Mouse (Mus musculus) layer of hippocampus, postnatal 36 days (tissue): ENCODE data around the gene Nppb. TPM values are rescaled to one million over a fixed set of nuclear protein-coding genes. Genes with fewer than 3 reads are reported as not detected.

Experiments
- DNase-seq, 2 experiments: peaks; one replicate each; pipeline ENCODE4 v3.0.0; 2022
- total RNA-seq, 2 experiments: library from RNA; stranded (reverse); gene quantifications; 2 replicates each; pipeline ENCODE4 v1.2.3; 2021

Gene Nppb
- not detected for total RNA-seq

- DNase-seq: no peak
Measured at GRCm38 (mm10) chr4:147985205-147986132, at the start of gene Nppb. Gene Nppb, plus strand, starts transcription at chr4:147985788.

- DNase-seq: no peak
Measured at GRCm38 (mm10) chr4:147935904-147936303, 49.7 kb upstream of the Nppb start.

DNA sequence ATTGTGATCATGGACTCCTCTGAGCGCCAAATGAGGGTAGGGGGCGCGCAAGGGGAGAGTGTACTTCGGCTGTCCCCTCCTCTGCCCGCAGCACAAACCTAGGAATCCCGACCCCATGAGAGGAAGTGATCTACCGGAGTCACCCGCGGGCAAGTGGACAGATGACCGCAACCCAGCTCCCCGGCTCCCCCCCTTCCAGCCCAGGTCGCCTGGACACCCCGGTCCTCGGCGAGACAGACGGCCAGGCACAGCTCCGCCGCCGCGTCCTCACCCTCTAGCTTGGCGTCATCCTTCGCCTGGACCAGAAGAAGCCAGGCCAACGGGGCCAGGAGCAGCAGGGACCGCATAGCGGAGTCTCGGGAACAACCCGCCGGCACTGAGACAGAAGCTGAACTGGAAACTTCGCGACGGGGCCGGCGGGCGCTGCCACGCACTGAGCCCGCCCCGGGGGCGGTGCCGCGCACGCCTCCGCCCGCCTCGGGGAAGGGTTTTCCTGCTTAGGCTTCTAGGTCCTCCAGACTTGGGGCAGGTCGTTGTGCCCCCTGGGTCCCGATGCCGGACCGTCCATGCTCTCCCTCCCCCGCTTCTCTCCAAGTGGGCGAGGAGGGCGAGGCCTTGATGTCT lies 49.1 kb upstream of the Nppb start, which contains the start of gene Plod1:
TSS of gene Plod1 (minus strand) at position 437 of the 624 bp plus-strand sequence.
- DNase-seq: peak; percentile 81

- no peak for DNase-seq
Measured at GRCm38 (mm10) chr4:147937021-147937420, 48.6 kb upstream of the Nppb start.

DNA sequence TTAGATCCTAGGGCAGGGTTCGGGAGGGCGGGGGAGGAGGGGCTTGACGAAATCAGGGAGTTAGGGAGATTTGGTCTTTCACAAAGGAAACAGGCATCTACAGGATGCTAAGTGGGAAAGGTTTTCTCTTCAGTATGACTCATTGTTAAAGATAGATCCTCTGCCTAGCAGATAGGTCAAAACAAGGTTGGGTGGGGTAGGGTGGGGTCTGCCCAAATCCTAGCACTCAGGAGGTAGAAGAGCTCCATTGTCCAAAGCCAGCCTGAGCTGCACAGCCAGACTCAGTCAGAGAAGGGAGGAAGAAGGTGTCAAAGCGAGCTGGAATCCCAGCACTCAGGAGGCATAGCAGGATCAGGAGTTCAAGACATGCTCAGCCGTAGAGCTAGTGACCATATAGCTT lies 48.1 kb upstream of the Nppb start:
- DNase-seq: no peak

DNA sequence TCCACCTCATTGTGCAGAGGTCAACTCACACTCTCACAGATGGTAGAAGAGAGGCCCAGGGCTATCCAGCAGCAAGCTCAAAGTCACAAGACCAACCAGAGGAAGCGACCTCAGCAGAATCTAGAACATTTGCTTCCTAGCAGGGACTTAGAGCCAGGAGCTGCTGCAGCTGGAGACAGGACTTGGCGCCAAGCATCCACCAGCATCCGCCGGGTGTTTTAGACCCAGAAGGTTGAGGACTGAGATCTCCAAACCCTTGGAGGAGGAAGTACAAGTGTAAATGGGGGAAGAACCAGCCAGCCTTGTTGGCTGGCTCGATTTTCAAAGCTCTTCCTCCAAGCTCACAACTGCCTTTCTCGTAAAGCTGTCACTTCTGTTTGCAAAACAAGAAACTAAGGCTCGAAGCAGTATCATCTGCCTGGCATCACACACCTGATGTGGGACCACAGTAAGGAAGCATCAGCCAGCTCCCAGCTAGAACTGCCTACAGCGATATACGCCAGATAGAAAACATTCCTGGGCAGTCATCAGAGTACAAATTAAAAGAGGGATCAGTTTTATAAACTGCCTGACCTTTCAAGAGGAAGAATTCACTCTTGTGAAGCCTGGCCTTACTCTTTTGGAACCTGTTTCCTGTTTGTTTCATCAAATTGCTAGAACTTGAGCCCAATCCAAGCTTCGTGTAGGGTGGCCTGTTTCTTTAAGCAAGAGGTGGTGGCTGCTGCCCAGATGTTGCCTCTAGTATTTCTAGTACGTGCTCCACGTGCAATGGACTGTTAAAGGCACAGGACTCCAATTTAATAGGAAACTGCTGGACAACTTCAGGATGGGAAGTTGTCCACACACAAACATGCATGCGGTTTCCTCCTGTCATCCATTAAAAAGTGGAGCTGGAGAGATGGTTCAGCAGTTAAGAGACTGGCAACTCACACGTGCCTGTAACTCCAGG lies 47.2 kb upstream of the Nppb start:
- DNase-seq: no peak

GRCm38 (mm10) chr4:147940111-147940510 lies 45.5 kb upstream of the Nppb start:
- DNase-seq: no peak

GRCm38 (mm10) chr4:147940576-147941044 lies 45.0 kb upstream of the Nppb start, which contains the start of gene 2510039O18Rik:
Gene 2510039O18Rik, plus strand, starts transcription at chr4:147940895.
- DNase-seq: peak; percentile 77 to 80

- DNase-seq: peak in 1 of 2 experiments; percentile 36
Measured at GRCm38 (mm10) chr4:147941045-147942020, 44.3 kb upstream of the Nppb start.

GRCm38 (mm10) chr4:147943005-147943404 lies 42.6 kb upstream of the Nppb start:
- no peak for DNase-seq

GRCm38 (mm10) chr4:147947511-147947910 lies 38.1 kb upstream of the Nppb start:
- DNase-seq: no peak

DNA sequence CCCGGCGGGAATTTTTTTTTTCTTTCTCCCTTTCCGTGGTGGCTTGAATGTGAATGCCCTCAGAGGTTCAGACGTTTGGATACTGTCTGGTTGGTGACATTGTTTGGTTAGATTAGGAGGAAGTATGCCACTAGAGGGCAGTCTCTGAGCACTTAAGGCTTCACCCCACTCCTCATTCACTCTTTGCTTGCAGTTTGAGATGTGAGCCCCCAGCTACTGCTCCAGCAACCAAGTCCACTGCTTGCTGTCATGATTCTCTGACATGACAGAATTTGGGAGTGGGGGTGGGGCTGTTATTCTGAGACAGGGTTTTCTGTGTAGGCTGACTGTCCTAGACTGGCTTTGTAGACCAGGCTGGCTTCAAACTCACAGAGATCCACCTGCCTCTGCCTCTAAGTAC lies 32.0 kb upstream of the Nppb start:
- no peak for DNase-seq

DNA sequence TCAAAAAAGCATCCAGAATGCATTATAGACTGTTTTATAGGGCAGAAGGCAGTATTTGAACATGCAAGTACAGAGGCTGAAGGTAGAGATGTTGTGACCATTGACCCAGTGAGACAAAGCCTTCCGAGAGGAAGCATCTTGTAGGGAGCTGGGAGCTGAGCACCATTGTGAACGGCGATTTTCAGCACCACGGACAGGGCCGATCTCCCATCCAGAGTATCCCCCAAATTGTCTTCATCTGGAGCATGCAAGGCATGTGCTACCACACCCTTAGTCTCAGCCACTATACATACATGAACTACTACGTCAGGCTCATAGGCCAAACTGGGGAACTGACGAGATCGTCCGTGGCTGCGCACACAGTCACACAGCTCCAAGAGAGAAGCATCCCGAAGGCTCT lies 28.4 kb upstream of the Nppb start:
- no peak for DNase-seq

DNA sequence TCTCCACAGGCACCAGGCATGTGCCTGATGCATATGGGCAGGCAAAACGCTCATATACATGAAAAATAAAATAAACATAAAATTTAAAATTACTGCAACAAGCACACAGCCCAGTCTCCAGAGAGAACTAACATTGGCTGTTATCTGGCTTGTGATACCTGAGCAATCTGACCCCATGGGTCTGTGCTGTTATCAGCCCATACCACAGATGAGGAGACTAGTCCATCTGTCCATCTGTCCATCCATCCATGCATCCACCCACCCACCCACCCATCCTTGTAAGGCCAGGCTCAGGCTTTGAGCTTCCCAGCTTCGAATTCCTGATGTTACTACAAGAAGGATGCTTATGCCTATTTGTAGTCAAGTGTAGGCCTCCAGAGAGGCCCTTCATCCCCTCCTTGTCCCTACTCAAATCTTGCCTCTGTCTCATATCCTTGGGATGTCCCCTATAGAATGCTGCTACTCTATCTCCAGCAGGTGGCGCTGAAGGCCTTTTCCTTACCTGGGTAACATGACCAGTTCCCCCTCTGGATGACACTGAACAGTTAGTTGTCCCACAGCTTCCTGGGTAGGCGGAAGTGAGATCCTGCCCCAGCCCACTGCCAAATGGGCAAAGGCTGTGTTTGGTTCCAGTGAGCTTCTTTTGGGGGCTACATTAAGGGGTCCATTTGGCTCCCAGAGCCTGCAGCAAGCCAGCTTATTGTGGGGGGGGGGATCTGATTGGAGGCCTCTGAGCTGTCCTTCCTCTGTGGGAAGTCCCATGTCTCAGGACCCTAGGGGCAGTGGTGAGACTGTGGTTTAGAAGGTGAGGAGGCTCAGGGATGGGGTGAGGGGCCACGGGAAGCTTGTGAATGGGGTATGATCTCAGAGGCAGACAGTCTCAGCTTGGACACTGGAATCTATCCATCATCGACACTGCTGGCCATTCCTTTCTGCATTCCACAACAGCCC lies 25.4 kb upstream of the Nppb start:
- no peak for DNase-seq

DNA sequence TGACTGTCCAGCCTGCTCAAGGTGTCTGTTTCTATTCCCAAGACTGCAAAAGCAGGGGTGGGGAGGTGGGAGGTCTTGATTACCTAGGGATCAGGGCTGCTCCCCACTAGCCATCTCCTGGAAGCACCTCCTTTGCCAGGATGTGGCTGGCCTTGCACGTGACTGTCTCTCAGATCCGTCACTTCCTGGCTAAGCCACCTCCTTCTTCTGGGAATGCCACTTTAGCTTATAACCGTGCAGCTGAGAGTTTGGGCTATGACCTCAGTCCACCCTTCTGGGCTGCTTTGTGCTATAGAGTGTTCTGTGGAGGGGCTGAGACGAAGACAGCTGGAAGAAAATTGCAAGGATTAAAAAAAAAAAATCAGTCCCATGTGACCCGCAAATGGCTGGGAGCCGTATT lies 22.8 kb upstream of the Nppb start:
- DNase-seq: no peak

DNA sequence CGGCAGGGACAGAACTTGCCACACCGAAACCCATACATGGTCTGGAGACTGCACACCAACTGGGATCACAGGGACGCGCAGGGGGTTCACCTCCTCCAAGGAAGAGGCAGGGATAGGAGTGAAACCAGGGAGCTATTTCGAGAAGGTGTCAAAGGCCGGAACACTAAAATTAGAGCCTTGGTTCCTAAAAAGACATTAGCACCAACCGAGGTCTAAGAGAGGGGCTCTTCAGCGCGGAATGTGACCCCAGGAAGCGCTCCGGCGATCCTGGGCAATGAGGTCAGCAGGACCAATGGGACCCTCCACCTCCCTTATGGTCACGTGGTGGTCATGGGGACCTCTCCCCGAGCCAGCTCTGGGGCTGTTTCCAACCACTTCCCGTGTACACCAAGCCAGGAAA lies 22.0 kb upstream of the Nppb start:
- no peak for DNase-seq

DNA sequence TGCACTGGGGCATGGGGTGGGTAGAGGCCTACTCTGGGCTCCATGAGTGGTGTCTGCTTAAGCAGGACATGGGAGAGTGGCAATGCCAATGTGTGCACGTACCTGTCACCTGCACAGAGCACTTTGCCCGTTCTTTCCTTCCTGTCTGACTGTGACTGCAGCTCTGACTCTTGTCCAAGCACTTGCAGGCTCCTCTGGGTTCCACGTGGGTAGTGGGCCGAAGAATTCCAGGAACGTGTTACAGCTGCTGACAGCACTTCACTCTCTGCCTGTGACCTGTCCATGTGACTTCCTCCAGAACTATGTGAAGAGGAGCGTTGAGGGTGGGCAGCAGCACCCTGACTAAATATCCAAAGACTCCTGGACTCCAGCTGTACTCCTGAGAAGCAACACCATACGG lies 19.9 kb upstream of the Nppb start:
- no peak for DNase-seq

DNA sequence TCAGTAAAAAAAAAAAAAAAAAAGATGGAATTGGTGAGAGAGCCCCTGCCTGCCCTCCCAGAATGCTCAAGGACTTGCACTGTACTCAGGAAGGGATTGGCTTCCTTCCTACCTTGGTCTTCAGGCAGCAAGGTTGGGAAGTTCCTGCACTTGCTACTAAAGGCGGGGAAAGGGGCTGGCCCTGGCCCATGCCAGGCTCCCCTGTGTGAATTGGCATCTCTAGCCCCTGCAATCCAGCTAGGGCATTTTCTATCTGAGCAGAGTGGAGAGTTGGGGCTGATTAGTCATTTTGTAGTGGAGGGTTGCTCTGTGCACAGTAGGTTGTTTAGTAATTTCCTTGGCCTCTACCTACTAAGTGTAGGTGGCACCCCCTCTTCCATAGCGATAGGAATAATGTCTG lies 16.8 kb upstream of the Nppb start:
- no peak for DNase-seq

- DNase-seq: no peak
Measured at GRCm38 (mm10) chr4:147969337-147969736, 16.3 kb upstream of the Nppb start.

GRCm38 (mm10) chr4:147976237-147976636 lies 9.4 kb upstream of the Nppb start:
- DNase-seq: no peak
